Mouse (Mus musculus) frontal cortex, adult 2 months (tissue): ENCODE measurements around the gene Tas2r144. TPM values are rescaled to one million over a fixed set of nuclear protein-coding genes. Genes with fewer than 3 reads are reported as not detected.
A peak's percentile ranks its signal among the peaks of the same experiment; 100 is the strongest.

Experiments
- DNase-seq, 2 experiments: peaks; one replicate each; pipeline ENCODE4 v3.0.0; 2022; ENCODE audit warnings: low spot score in 1 of 2; ENCODE audit errors: extremely low spot score in 1 of 2
- polyA plus RNA-seq: library from polyadenylated mRNA; depleted of rRNA; stranded (reverse); fragments of >200 nt; gene quantifications from 2 replicates; pipeline ENCODE4 v1.2.3, GENCODE M21; 2012; rRNA removed

Gene Tas2r144
- polyA plus RNA-seq, 1 experiment: not detected

GRCm38 (mm10) chr6:42264626-42265312 is 49.6 kb downstream of the Tas2r144 start, which contains the start of gene Casp2:
Gene Casp2 (plus strand): TSS chr6:42264985.
- DNase-seq: peak; percentile 98 to 99

Other genes starting within 250 kb of the Tas2r144 start
- not detected in 2 replicates for gene Sval3, start 247.2 kb upstream of the Tas2r144 start, polyA plus RNA-seq
- gene Sva, start 176.9 kb upstream of the Tas2r144 start, polyA plus RNA-seq: not detected in 2 replicates
- gene Tas2r139, start 74.4 kb upstream of the Tas2r144 start, polyA plus RNA-seq: not detected in 2 replicates
- 25.6 and 25.7 TPM in 2 replicates for gene Gstk1, start 30.6 kb downstream of the Tas2r144 start, polyA plus RNA-seq
- not detected in 2 replicates for gene Tmem139, start 46.6 kb downstream of the Tas2r144 start, polyA plus RNA-seq
- 29.1 and 30.8 TPM in 2 replicates for gene Casp2, start 49.7 kb downstream of the Tas2r144 start, polyA plus RNA-seq
- 9.0 and 9.1 TPM in 2 replicates for gene Clcn1, start 71.4 kb downstream of the Tas2r144 start, polyA plus RNA-seq
- gene Fam131b, start 109.3 kb downstream of the Tas2r144 start, polyA plus RNA-seq: 85.7 and 92.4 TPM in 2 replicates
- gene Zyx, start 134.3 kb downstream of the Tas2r144 start, polyA plus RNA-seq: 59.7 and 69.8 TPM in 2 replicates
- gene Epha1, start 157.9 kb downstream of the Tas2r144 start, polyA plus RNA-seq: 0.23 and 0.52 TPM in 2 replicates
- gene Tas2r143, start 184.9 kb downstream of the Tas2r144 start, polyA plus RNA-seq: 0.17 and 0.18 TPM in 2 replicates
- gene Tas2r135, start 190.1 kb downstream of the Tas2r144 start, polyA plus RNA-seq: 0.08 and 0.14 TPM in 2 replicates
- gene Tas2r126, start 219.2 kb downstream of the Tas2r144 start, polyA plus RNA-seq: not detected in 2 replicates
- gene Olfr458, start 249.9 kb downstream of the Tas2r144 start, polyA plus RNA-seq: not detected in 2 replicates